Mouse (Mus musculus) heart, postnatal 10 days (tissue): ENCODE results near the gene Dao. TPM values are rescaled to one million over a fixed set of nuclear protein-coding genes. Genes with fewer than 3 reads are reported as not detected.

ENCODE experiments used
- DNase-seq, 2 experiments: peaks; one replicate each; pipeline ENCODE4 v3.0.0; 2021
- intact Hi-C: fragments of 180-260 bp; cut with DNase I; formaldehyde crosslinking; loops from one replicate; pipeline ENCODE4 v1.15.1; 2025
- total RNA-seq, 2 experiments: library from RNA; stranded (reverse); gene quantifications; 2 replicates each; pipeline ENCODE4 v1.2.3; 2021

Dao gene
- total RNA-seq, 2 experiments from 2014 or later, result not detected

DNA sequence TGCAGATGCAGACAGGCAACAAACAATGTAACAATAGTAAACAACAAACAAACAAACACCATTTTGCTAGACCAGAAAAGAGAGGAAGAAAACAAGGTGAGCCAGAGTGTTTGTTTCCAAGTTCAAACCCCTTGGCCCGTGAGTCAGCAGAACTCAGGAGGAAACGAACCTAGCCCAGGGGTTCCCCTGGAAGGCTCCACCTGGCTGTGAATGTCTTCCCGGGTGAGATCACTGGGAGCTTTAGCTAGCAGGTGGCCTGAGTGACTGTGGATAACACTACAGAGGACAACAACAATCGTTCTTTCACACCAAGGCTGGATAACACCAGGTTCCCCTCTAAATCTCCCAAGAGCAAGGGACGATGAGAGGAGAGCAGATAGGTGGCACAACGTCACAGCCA, 22.3 kb upstream of the Dao start:
- no peak for DNase-seq
- intact Hi-C loops, result no loop called here

DNA sequence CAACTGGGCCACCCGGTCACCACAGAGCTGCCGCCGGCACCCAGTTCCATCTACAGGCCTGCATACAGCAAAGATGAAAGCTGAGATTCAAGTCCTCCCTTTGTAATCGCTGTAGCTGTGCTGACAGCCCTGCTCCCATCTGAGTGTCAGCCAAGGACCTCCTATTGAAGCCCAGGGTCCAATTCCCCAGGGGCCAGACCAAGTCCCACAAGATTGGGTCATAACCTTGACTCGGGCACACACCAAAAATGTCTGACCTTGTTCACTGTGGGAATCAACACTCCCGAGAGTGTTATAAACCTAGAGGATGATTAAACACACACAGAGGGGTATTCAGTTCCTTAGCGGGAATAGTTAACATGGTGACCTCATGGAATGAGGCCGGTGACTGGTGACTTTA, 21.7 kb upstream of the Dao start:
- intact Hi-C loops, result no loop called here
- no peak for DNase-seq

DNA sequence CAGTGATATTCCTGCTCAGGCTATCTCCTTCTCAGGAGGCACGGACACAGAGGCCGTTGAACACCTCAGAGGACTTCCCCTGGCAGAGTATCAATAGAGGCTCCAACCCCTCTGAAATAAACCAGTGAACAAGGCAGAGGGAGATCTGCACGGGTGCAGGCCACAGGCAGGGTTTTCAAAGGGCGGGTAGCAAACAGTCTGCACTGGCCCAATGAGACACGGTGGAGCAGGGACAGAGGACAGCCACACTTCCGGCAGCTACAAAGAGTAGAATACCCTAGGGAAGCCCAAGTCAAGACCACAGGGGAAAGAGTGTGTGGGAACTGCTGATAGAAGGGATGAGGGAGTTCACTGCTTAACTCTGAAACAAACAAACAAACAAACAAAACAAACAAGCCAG, 20.0 kb upstream of the Dao start:
- DNase-seq, result no peak
- intact Hi-C loops, result no loop called here

DNA sequence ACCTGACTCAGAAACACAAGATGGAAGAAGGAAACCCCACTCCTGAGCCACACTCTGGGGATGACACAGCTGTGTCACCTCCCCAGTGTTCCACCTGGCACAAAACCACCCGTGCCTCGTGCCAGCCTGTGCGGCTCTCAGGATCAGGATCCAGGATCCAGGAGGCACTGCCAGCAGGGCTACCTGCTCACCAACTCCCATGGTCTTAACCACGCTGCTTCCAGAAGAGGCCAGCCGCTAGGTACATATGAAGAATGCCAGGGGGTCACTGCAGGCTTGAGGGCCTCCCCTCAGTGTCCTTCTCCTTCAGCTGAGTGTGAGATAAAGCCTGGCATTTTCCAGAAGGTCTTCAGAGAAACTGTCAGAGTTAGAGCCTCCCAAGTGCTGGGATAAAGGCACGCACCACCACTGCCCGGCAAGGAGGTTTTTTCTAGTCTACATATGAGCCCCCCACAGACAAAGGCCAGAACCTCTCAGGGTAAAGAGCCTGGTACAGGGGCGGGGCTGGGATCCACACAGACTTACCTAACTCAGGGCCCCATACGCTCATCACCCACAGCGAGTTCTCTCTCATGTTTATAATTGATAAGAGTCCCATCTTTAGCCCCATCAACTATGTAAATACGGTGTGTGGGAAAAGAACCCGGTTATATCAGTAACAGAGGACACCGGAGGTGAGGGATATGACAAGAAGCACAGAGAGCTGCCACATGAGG, 19.3 kb upstream of the Dao start:
- DNase-seq, result no peak
- intact Hi-C loops, result no loop called here

DNA sequence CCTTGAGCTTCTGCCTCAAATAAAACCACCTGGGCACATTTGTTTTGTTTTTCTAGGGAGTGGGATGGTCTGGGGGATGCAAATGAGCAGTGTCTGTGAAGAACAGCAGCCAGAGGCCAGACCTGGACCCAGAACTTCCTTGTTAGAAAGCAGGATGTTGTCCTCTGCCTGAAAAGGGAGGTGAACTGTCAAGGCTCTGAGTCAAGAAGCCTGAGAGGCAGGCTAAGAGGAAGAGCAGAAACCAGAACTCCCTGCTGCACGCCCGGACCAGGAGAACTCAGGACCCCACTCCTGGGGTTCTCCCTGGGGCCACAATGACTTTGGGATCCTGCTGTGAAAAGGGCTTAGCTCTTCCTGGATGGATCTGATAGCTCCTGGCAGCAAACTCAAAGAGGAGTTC, 17.8 kb upstream of the Dao start:
- no peak for DNase-seq
- intact Hi-C loops, result loop anchor here (1.0 kb wide), 1 partner anchor 30 kb away; no protein-coding TSS in a partner anchor

DNA sequence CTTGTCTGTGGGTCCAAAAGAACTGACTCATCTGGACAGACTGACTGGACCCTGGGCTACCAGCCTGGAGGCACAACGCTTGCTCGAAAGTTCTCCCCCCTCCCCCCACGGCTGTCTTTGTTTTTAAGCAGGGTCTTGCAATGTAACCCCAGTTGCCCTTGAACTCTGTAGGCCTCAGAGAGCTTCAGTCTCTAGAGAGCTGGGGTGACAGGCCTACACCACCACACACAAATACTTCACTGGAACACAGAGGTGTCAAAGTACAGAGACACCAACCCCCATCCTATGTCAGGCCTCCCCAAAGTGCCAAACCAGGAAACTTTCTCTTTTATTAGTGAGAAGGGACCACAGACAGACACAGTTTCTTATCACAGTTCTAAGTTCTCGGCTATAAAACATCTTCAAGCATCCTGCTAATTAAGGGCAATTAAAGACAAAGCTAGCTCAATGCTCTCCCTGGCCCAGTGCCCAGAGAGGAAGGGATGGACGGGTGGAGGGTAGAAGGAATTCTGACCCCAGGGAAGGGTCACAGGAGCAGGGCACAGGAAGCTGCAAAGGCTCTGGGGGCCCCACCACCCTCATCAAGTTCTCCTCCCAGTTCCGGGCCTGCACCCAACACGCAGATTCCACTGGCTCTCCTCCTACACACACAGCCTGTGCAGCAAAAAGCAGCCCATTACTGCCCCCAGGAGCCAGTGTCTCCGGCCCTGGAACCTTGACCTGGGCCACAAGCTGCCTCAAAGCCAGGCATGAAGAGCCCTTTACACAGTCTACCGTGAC, 17.1 kb upstream of the Dao start:
- DNase-seq, result peak; percentile 78 to 82
- intact Hi-C loops, result loop anchor here (1.0 kb wide), 1 partner anchor 31 kb away; no protein-coding TSS in a partner anchor

DNA sequence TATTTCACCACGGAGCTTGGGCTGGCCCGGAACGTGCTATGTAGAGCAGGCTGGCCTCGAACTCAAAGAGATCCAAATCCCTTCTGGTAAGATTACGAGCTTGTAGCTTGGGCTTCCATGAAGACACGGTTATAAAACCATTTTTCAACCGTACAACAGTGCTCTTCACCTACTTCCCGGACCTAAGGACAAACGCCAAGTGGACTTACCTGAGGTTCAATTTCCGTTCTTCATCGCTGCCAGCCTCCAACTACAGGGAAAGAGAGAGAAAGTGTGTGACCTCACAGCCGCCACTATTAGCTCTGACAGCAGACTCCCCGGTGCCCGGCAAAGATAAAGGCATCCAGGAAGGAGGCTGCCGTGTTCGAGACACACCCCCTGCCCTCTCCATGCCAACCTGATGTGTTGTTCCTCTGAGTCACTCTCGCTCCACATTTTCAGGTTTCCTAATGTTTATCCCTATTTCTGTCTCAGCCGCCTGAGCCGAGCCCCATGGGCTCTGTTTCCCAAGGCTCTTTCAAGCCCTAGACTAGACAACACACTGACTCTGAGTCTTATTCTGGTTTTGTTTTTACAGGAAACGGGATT, 14.0 kb upstream of the Dao start:
- intact Hi-C loops, result loop anchor here (5.0 kb wide), 1 partner anchor 113 kb away; no protein-coding TSS in a partner anchor

DNA sequence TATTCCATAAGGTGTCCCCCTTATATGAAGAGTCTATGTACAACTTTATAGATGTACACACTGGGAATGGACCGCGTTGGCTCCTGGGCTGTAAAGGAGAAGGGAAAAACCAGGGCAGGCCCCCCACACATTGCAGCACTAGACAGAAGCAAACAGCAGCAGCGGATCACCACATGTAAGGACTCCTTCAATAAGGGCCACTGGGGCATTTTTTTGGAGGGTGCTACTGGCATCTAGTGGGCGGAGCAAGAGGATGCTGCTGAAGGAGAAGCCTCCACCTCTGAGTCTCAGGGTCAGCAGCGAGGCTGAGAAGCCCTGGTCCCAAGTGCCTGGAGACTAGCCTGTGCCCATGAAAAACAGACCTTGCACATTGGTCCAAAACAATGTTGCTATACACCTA, 12.9 kb upstream of the Dao start:
- intact Hi-C loops, result loop anchor here (5.0 kb wide), 1 partner anchor 112 kb away; no protein-coding TSS in a partner anchor
- no peak for DNase-seq

More for the DNA sequence above, 14.0 kb upstream of the Dao start:
- no peak for DNase-seq

DNA sequence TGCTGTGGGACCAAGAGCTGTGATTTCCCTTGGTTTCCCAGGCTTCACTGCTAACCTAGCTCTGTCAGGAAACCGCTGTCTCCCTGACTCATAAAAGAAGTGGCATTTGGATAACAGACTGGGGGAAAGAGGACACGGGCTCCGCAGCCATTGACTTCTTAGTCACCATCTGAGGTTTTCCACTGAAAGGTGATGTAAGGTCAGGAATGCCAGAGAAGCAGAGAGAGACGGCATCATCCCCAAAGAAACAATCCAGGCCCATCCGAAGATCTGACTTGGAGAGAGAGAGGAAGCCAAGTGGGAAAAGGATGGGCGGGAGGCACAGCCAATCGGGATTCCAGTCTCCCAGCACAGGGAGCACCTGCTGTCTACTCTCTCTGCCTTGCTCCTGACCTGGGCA, 12.4 kb upstream of the Dao start:
- intact Hi-C loops, result loop anchor here (5.0 kb wide), 1 partner anchor 111 kb away; no protein-coding TSS in a partner anchor
- DNase-seq, result no peak

DNA sequence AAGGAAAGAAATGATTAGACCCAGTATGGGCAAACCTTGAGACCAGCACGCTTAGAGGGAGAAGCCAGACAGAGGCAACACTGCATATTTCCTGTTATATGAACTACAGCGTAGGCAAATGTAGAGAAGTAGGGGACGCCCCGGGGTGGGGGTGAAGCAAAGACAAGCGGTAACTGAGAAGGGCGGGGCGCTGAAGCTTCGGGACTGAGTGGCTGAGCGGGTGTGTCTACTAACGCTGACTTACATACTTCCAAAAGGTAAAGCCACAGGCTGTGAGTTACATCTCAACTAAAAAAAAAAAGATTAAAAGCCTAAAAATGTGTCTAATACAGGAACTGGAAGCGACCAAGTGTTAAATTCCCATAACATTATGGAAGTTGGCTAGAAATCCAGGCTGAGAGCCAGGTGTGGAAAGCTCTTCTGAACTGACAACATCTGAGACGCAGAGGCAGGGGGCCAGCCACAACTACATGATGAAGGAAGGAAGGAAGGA, 11.1 kb upstream of the Dao start:
- DNase-seq, result peak; percentile 59 to 61

DNA sequence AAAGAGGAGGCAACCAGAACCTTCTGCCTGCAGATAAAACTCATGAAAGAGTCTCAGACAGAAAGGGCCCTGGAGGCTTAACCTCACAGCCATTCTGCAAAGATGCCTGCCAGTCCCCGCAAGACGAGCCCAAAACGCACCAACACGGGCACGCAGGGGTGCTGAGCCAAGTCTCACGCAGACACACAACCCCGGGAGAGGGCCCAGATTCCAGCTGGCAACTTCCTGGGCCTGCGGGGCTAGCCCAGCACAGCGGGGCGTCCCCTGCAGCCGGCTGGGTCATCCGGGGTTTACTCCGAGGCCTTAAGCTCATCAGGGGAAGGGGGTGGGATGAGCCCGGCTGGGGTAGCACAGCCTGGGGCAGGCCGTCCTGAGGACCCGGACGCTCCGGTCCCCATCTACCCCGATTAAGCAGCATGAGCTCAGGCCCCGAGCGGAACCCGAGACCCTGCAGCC, 10.4 kb upstream of the Dao start:
- intact Hi-C loops, result loop anchor here (2.0 to 5.0 kb wide), 2 partner anchors 16 to 109 kb away; no protein-coding TSS in a partner anchor
- peak; percentile 61 to 73 for DNase-seq

More for the DNA sequence above, 11.1 kb upstream of the Dao start:
- intact Hi-C loops, result loop anchor here (2.0 to 5.0 kb wide), 2 partner anchors 16 to 110 kb away; no protein-coding TSS in a partner anchor

DNA sequence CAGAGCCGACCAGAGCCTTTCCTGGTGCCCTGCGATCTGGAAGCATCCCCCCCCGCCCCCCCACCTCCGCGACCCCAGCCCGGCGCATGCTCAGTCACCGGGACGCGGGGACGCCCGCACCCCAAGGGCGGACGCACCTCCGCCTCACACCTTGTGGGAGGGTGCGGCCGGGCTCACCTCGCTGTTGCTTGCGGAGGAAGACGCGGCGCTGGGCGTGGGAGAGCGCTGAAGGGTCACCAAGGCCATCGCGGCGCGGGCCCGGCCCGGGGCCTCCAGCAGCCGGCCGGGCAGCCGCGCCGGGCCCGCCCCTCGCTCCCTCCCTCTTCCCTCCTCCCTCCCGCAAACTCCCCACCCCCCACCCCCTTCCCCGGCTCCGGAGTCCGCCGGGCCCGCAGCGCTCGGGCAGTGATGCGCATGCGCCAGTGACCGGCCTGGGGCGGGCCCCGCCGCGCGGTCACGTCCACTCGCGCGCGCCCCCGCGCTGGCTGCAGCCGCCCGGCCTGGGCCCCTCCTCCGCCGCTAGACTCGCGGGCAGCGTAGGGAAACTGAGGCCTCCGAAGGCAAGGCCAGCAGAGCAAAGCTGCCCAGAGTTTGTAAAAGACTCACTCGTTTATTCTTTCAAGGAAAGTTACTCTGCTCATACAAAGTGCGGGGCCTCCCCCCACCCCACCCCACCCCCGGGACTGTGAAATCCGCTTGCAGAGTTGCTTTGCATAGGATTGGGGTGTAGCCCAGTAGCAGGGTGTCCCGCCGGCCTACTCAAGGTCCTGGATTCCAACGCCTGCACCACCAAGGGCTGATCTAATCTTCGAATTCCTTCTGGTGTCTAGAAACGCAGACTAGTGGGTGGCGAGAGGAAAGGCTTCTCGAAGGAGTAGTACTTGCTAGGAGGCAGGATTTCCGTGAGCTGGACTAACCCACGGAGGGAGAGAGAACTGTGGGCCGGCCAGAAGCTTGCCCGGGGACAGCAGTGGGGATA, 9.7 kb upstream of the Dao start, which contains the start of gene Ssh1:
Gene Ssh1, minus strand, starts transcription at position 408 of the 979 bp plus-strand sequence.
- peak; percentile 93 to 94 for DNase-seq
- intact Hi-C loops, result loop anchor here (2.0 to 5.0 kb wide), 2 partner anchors 17 to 109 kb away; no protein-coding TSS in a partner anchor

DNA sequence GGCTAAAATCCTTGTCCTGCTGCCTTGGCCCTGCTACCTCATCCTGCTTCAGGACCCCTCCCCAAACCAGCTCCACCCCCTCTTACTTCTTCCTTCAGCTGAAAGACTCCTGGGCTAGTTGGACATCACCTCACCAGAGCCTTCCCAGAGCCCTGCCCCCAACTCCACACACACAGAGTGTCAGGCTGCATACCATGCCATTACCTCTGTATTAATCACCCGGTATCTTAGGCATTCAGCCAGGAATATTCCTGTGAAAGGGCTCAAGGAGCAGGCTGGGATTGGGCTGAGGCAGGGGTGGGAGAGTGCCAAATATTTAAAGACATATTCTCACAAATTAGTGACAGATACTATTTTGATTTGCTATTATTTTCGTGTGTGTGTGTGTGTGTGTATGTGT, 7.0 kb upstream of the Dao start:
- DNase-seq, result no peak
- intact Hi-C loops, result no loop called here

DNA sequence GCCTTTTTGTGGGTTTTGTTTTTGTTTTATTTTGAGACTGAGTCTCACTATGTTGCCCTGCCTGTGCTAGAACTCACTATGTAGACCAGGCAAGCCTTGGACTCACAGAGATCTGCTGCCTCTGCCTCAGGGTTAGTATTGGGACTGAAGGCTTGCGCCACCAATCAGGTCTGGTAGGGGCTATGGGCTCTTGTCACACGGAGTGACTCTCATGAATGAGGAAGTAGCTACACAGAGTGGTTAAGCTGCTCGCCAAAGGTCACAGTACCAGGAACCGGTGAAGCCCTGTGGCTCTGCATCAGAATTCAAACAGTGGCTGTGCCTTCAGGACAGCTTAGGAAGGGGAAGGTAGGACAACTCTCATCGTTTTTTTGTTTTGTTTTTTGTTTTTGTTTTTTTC, 4.1 kb upstream of the Dao start:
- no peak for DNase-seq
- intact Hi-C loops, result no loop called here

DNA sequence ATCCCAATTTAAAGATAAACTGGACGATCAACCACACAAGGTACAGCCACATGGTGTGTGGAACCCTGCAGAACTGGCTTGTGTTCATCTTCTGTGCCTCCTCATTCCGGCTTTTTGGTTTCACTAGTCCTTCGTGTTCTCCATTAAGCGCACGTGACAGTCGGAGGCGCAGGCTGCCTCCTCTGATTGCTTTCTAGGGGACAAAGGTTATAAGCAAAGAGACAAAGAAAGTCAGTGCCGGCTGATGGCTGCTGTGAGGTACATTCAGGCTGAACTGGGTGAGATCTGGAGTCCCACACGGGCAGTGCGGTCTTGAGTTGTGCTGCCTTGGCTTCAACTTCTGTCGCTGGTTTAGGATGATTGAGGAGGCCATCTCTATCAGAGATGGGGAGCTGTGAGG, 1.1 kb downstream of the Dao start:
- intact Hi-C loops, result no loop called here

DNA sequence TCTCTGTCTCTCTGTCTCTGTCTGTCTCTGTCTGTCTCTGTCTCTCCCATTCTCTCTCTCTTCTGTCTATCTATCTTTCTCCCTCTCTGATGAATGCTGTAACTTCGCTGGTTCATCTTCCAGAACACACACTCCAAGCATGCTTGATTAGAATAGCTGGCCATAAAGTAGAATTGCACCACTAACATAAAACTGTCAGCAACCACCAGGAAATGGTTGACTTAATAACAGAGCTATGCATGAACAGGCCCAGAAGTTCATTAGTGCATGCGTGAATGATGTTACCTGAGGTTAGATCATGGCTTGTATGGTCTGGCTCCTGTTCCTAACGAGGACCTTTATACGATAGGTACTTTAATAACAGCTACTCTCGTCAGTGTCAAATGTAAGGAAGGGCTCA, 1.6 kb downstream of the Dao start:
- intact Hi-C loops, result no loop called here
- DNase-seq, result no peak

More for the DNA sequence above, 1.1 kb downstream of the Dao start:
- no peak for DNase-seq

DNA sequence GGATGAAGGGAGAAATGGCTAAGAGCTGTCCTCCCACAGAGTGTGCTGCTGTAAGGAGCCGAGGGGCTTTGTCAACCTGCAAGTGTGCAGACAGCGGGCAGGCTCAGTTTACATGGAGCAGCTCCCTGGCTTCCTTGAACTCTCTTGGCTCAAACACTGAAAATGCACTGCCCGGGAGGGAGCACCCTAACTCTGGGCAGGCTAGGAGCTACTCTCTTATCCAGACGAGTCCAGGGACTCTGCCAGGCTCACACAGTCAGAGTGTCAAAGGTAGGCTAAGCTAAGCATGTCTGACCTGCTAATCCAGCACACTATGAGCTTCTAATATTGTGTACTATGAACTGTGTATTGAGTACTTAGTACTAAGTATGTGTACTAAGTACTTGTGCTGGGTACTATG, 3.5 kb downstream of the Dao start:
- intact Hi-C loops, result no loop called here
- DNase-seq, result no peak

DNA sequence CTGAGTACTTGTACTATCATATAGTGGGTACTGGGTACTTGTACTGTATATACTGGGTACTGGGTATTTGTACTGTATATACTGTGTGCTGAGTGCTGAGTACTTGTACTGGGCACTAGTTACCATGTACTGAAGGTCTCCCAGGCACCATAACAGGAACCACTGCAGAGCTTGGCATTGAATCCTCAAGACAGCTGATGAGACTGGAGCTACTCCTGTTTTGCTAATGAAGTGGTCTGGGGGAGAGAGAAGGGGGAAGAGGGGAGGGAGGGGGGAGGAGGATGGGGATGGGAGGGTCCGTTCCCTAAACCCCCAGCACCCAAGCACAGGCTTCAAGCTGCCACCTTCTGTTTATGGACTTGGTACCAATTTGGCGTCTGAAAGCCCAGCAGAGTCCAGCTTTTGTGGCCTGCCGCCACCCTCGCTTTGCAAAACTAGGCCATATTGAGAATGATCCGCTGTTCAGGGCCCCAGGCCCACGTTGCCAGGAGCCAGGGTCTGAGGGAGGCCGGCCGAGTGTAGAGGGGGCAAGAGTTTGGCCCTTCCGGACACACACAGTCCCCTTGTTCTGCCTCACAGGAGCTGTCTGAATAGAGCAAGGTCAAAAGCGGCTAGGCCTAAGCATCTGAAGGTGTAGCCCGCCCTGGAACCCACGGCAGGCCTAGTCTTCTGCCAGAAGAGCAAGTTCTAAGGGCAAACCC, 4.4 kb downstream of the Dao start:
- intact Hi-C loops, result no loop called here
- no peak for DNase-seq

DNA sequence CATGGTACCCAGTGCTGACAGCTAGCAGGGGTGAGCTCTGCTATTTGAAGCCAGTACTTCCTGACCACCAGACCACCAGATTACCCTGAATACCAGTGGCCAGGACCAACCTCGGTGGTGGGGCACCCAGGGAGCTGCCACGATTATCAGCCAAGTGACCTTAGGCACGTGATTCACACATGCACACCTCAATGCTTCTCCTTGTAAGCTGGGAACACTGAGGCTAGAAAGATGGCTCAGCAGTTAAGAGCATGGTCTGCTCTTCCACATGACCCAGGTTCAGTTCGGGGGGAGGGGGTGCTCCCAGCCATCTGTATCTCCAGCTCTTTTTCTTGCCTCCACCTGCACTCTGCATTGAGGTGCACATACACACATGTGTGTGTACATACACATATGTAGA, 5.5 kb downstream of the Dao start:
- intact Hi-C loops, result no loop called here
- no peak for DNase-seq
